Mouse (Mus musculus) thymus, postnatal 10 days (tissue): Measurements from ENCODE around the gene Enox1.

Experiments used
- DNase-seq, 2 experiments: peaks; one replicate each; pipeline ENCODE4 v3.0.0; 2021; ENCODE audit warnings: low spot score in 2 of 2

Enox1 gene

DNA sequence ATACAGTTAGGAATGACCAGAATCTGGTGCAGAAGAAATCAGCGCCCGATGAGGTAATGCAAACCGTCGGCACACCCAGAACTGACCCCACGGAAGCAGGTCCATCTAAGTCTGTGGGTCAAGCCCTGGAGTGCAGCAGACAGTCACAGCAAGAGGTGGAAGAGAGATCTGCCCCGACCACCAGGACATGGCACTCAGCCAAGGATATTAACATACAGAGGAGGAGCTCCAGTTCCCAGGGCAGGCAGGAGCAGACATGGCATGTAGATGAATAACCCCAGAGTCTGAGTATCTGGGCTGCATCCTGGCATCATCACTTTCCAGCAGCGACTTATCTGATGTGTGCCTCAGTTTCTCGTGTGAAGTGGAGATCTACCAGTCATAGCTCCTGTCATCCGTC lies 523.3 kb downstream of the Enox1 start:
- DNase-seq = no peak

DNA sequence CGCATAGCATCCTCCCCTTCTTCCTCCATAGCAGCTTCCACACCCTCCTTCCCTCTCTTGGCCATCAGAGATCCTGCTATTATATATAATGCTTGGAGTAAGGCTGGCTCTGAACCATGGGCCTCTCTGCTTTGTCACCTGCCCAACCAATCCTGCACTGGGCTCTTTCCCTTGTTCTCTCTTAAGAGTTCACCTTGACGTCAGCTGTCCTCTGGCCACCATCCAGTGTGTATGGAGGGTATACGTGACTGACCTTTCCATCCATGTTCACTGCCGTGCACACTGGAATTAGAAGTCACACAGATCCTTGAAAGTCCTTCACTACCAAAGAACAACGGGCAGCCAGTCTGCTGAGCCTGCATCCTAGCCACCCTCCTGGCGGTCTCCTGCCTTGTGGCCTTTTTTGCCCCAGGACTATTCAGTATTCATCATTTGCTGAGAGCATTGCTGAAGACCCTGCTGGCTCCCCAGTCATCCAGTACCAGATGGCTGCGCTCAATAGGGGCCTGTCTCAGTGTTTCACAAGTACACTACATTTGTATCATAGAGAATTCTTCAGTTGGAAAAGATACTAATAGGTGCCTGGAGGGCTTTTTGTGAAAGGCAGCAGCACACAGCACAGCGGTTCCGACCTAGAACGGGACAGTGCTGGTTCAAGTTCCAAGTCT lies 526.5 kb downstream of the Enox1 start:
- no peak for DNase-seq

DNA sequence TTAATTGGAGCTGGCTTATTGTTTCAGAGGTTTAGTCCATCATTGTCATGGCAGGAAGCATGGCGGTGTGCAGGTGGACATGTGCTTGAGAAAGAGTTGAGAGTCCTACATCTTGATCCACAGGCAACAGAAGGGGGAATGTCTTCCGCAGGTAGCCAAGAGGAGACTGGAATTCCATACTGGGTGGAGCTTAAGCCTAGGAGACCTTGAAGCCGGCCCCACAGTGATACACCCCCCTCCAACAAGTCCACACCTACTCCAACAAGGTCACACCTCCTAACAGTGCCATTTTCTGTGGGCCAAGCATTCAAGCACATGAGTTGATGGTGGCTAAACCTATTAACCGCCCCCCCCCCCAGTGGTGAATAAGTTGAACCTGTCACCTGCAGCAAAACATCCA lies 533.3 kb downstream of the Enox1 start:
- DNase-seq = no peak

DNA sequence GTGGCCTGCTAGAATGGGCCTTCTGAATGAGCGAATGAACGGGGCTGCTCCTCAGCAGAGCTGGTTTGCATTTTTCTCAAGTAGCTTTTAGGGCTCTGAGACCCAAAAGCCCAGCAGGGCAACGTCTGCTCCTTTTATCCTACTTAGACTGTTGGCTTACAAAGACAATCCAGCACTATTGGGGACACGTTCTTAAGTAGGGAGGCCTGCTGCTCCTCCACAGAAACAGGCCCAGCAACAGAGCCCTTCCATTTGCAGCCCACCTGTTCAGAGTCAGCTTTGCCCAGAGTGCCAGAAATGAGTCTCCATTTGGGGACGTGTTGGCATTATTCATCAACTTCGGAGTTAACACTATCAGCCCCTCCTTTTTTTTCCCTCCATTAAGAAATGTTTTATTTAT lies 548.4 kb downstream of the Enox1 start:
- no peak for DNase-seq

DNA sequence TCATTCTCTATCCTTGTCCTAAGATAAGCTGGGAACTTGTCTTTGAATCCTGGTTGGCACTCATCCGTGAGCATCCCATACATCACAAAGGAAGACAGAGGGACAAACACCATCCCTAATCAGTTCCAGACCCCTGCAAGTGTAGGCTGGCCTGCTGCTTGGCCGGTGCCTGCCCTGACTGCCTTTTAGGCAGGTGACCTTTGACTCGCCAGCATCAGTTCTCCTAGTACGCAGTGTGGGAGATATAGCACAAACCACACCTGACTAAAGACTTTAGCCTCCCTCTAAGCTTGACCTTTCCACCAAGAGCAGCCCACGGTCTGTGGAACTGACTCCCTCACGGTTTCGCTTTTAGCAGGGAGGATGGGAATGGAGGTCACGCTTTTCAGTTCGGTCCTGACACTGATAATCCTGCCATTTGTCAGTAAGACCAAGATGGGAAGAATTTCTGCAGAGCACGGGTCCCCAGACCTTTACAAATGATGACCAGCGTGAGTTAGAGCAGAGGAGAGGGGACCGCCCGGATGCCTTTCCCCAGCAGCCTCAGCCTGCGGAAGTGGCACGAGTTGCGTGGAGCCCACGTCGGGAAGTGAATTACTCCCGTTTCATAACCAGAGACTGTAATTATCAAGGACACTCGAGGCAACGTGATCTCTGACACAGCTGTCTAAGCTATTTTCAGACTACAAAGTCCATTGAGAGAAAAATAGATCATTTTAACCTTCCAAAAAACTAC lies 550.1 kb downstream of the Enox1 start:
- DNase-seq = no peak

DNA sequence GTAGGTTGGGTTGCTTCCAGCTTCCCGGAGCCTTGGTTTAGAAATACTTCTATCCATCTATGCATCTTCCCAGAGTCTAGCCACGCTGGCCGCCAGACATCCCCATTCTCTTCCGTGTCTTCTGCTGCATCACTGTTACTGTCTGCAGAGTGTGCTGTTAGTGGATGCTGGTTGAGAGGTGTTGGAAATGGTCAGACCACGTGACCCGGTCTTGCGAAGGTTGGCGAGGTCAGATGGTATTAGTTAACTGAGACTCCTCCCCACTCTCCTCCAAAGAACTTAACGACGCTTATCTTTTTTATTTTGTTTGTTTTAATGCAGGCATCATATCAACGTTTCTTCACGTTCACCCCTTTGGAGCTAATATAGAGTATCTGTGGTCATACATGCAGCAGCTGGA lies 550.7 kb downstream of the Enox1 start:
- DNase-seq = no peak

DNA sequence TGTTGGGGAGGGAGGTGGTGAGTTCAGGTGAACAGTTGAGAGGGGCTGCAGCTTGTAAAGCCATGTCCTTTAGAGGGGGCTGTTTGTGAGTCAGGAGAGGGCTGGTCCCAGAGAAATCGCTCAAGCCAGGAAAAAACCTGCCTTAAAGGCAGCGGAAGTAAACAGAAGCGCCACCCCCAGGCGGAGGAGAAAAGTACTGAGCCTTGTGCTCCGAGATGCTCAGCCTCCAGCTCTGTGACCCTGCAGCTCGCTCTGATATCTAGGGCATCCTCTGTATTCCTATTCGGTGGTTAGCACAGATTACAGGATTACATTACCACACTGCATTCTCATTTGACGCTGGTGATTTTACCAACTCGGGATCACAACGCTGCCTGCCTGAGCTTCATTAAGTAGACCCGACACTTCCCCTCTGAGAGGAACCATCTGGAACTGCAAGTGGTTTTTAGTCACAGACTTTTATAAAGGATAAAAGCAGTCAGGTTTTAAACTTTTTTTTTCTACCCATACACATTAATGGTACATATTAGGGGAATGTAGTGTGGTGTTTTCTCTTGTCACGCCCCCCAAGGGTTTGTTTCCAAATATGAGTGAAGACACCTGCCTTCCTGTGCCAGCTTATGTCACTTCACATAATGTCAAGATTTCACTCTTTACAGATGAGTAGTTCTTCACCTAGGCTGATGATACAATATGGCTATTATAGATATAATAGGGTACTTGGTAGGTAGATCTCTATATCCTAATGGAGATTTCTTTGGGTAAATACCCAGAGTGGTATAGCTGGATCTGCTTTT lies 552.0 kb downstream of the Enox1 start:
- DNase-seq = no peak

DNA sequence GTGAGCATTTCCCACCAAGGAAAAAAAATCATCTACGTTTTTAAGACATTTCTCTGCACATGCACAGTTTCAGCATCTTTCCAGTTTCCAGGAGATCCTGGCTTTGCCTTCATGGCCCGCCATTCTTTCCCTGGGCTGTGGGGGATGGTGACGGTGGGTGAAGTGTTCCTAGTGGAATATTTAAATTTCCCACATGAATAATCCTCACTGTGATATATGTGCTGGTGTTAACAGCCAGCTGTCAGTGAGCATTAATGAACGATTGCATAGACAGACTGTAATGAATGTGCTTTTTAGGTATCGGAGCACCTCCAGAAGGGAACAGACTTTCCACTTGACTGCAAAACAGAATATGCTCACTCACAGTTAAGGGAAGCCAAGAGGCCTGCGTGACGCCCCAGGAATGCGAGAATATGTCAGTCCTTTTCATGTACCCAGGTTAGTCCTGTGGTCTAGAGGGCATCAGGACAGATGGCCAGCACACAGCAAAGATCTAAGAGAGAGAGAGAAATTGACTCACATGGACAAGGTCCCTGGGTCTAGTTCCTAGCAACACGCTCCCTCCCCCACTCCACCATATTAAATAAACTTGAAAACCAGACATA lies 558.5 kb downstream of the Enox1 start:
- no peak for DNase-seq

DNA sequence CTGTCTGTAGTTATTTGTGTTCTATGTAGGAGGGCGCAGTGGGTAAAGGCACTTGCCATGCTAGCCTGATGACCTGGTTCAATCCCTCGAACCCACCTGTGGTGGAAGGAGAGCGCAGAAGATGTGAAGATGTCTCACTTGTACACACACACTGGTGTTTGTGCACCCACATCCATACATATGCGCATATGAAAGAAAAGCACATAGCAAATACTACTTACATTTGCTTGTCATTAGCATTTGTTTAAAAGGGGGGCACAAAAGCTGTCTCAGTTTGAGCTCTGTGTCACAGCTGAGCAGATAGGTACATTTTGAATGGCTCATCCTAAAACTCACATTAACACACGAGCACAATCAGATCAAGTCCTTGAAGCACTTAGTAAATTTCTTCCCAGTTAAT lies 560.4 kb downstream of the Enox1 start:
- no peak for DNase-seq

DNA sequence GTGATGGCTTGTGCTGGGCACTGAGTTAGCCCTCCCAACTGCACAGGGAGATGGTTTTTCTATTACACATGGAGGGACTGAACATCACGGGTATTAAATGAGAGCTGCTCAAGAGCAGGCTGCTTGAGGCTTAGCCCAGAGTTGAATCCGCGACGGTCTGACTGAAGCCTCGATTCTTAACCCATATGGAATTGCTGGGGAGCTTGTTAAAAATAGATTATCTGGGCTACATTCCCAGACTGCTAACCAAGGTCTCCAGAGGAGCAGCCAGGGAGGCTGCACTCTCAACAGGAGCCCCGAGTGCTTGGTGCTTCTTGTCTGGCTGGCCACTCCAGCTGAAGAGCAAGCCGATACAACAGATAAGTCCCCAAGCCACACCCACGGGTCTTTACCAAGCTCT lies 562.3 kb downstream of the Enox1 start:
- no peak for DNase-seq

DNA sequence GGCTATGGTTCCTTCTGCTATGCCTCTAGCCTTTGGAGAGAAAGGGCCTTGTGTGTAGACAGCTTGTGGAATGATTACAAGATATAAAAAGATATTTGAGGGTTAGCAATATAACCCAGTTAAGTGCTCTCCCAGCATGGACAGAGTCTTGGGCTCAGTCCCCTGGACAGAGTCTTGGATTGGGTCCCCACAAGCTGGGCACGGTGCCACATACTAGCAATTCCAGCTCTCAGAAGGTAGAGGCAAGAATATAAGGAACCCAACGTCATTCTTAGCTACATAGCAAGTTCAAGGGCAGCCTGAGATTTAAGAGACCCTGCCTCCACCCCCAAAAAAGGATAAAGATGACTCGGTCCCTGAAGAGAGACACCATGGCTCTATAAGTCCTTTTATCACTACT lies 581.5 kb downstream of the Enox1 start:
- DNase-seq = no peak

DNA sequence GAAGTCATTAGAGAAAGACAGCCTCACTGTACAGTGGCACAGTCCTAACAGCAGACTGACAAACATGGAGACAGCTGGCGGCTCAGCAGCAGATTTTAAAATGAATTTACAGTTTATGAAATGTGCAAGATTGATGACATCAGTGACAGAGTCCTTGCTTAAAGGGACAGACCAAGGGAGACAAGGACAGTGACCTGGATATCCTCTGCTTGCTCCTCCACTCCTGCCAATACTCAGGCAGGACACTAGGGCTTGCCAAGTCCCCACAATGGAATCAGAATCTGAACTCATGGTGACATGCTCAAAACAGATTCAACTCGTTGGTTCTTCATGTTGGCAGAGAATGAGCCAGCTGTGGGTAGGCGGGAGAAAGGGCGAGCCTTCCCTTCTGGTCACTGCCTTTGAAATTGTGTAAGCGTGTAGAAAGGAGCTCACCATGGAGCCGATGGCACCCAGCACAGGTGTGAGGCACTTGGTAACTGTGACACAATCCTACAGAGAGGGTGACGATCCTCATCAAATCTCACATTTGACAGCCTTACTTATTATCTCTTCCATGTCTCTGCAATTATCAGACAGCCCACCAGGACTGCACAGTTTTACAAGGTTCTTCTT lies 582.3 kb downstream of the Enox1 start:
- no peak for DNase-seq

DNA sequence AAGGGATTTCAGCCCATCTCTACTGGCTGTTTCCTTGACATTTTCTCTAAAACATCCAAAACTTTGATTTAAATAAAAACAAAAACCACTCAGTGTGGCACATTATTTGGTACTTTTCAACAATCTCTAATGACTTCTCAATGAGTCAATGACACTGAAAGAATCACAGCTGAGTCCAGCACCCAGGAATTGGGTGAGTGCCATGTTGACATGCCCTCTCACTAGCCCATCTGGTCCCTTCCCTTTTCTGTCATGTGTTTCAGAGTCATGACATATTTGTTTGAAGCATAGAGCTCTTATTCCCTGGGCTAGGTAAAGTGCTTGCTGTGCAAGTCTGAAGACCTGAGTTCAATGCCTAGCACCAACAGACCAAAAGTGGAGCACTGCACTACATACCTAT lies 582.8 kb downstream of the Enox1 start:
- no peak for DNase-seq

DNA sequence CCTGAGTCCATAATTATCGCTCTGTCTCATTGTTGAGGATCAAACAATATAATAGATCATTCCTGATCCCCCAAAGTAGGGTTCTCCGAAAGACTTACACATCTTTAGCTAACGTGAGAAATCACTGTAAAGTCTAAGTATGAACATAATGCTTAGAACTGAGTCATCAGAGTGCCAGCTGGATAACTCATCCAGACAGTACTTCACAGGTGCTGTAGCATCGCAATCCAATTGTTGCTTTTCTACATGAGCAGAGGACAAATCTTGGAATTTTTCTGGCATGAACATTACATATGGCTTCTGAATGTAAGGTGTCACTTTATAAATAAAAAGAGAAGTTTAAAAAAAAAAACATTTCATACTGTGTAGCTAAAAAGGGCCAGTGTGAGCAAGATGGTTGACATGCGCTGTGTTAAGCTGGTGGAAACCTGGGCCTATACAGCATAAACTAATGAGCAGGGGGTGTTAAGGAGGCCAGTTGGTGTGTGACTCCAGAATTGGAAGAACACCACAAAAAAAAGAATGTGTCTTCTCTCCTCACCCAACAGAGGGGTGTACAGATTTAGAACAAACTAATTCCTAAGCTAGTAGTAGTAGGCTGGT lies 588.2 kb downstream of the Enox1 start:
- DNase-seq = no peak

DNA sequence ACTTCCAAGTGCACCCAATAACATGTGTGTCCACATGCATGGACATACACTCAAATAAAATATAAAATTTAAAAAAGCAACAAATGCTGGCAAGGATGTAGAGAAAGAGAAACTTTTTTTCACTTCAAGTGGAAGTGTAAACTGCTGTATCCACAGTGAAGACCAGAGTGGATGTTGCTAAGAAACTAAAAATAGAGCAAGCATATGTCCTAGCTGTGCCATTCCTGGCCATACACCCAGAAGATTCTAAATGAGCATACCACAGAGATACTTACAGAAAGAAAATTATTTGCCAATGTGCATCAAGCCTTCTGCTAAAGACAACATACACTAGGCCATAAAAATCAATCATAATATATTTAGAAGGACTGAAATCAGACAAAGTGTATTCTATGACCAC lies 592.4 kb downstream of the Enox1 start:
- DNase-seq = no peak
